In the genomic region with DNA sequence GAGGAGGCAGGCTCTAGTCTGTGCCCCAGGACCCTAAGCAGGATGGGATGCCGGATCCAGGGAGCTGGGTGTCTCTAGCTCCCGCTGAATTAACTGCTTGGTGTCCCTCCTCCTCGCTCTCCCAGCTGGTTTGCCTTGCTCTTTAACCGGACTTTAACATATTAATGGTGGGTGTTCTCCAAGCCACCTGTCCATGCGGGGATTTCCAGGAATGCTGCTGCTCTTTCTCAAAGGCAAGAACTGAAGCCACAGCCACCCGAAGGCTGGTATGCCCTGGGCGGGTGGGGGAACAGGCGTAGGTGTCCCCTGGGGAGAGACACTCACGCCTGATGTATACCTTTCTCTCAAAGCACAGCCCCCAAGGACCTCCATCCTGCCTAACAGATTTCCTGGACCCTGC, we compare ENCODE assay signal across 23 mouse cellular contexts. TPM values are rescaled to one million over a fixed set of nuclear protein-coding genes. Genes with fewer than 3 reads are reported as not detected.
A peak's percentile ranks its signal among the peaks of the same experiment; 100 is the strongest.
DNase-seq lines count a peak whose midpoint lies in the region; ATAC-seq and TF ChIP-seq lines count a peak whose summit lies in the region.
"Had no signal": no experiment of that assay in that cellular context is flagged by ENCODE, and none has a peak within 500 bp of the region (broad histone marks: within the 10 kb centered on the region; RNA-seq: fewer than 3 reads in every experiment).

No protein-coding gene starts in this region.

- TF ChIP-seq CTCF in gastrocnemius, adult 2 months (IDR thresholded peaks at IDR 0.05) = no peak
- TF ChIP-seq CTCF in heart, postnatal 0 days (IDR thresholded peaks at IDR 0.05; ENCODE audit: low read depth) = no peak
- TF ChIP-seq CTCF in thymus, adult 2 months (IDR thresholded peaks at IDR 0.05; ENCODE audit: borderline replicate concordance, control insufficient read depth, extremely low read depth, insufficient read depth, low read length, poor library complexity) = no peak

- peaks cover 16% of the 10 kb centered on the region for H3K4me1 ChIP-seq in heart, postnatal 0 days (ENCODE audit: control insufficient read depth, insufficient read depth)
- H3K4me1 ChIP-seq in thymus, adult 2 months (replicated peaks; ENCODE audit: control insufficient read depth, insufficient read depth, low read length) = peaks cover 4% of the 10 kb centered on the region; the same call in 1 of the 2 replicates
- H3K4me1 ChIP-seq: forebrain, embryonic 15.5 days had no signal

- H3K9ac ChIP-seq in heart, postnatal 0 days (replicated peaks; ENCODE audit: low read depth, low read length) = no peak overlapping the region
- H3K9ac ChIP-seq: embryonic facial prominence, embryonic 12.5 days; forebrain, embryonic 15.5 days; hindbrain, embryonic 13.5 days had no signal

- TF ChIP-seq EP300 in heart, postnatal 0 days (IDR thresholded peaks at IDR 0.05; ENCODE audit: low read depth) = no peak

- peak overlapping the region; percentile 55 for H3K4me3 ChIP-seq in gastrocnemius, adult 2 months
- H3K4me3 ChIP-seq in heart, postnatal 0 days (ENCODE audit: low read depth, low read length) = no peak overlapping the region
- H3K4me3 ChIP-seq in thymus, adult 2 months (ENCODE audit: control insufficient read depth, insufficient read depth, low read length) = no peak overlapping the region
- H3K4me3 ChIP-seq: embryonic facial prominence, embryonic 12.5 days; forebrain, embryonic 15.5 days; hindbrain, embryonic 13.5 days had no signal

- DNase-seq in gastrocnemius, adult 2 months = no peak
- no peak for DNase-seq in gastrocnemius, postnatal 25 days
- DNase-seq in heart, postnatal 0 days (ENCODE audit: low spot score) = peak; percentile 2
- DNase-seq in heart, postnatal 36 days = no peak
- peak; percentile 94 for DNase-seq in R1 (ENCODE audit: low read depth, low spot score)
- DNase-seq in thymus, adult 2 months = no peak
- no peak for DNase-seq in right cerebral cortex, postnatal 36 days (ENCODE audit: low spot score in 2 of 2)
- DNase-seq: adrenal gland, postnatal 14 days; B cell, adult 2 months; cerebellum, adult 11-12 months; cerebellum, adult 9-10 months; cerebellum, postnatal 25 days; gastrocnemius, postnatal 10 days; kidney, adult 2 months had no signal

- peaks cover 19% of the 10 kb centered on the region; the same call in 1 of the 2 replicates for H3K36me3 ChIP-seq in heart, postnatal 0 days (replicated peaks; ENCODE audit: control insufficient read depth, insufficient read depth, low read length)
- H3K36me3 ChIP-seq in thymus, adult 2 months (ENCODE audit: control insufficient read depth, insufficient read depth, low read length) = no peaks in the 10 kb centered on the region
- H3K36me3 ChIP-seq: embryonic facial prominence, embryonic 12.5 days; forebrain, embryonic 15.5 days; hindbrain, embryonic 13.5 days had no signal

- no peaks in the 10 kb centered on the region for H3K9me3 ChIP-seq in heart, postnatal 0 days (replicated peaks; ENCODE audit: control insufficient read depth, low read length)
- H3K9me3 ChIP-seq: forebrain, embryonic 15.5 days; G1E; hindbrain, embryonic 13.5 days had no signal

- no peak overlapping the region for H3K4me2 ChIP-seq in heart, postnatal 0 days (ENCODE audit: low read depth, low read length)
- H3K4me2 ChIP-seq: embryonic facial prominence, embryonic 12.5 days; forebrain, embryonic 15.5 days; hindbrain, embryonic 13.5 days had no signal

- intact Hi-C loops in gastrocnemius, adult 2 months (cut with DNase I) = no loop called here
- intact Hi-C loops in heart, postnatal 36 days (cut with DNase I) = no loop called here

- 60% methylated on average over 9 of the region's 9 CpGs for WGBS in heart, postnatal 0 days
- 95% methylated on average over 9 of the region's 9 CpGs for WGBS in thymus, adult 2 months

- H3K27ac ChIP-seq in gastrocnemius, adult 2 months = peak overlapping the region; percentile 81
- H3K27ac ChIP-seq in heart, postnatal 0 days (ENCODE audit: low read depth) = no peak overlapping the region
- no peak overlapping the region for H3K27ac ChIP-seq in thymus, adult 2 months (ENCODE audit: control insufficient read depth, insufficient read depth, low read length)
- H3K27ac ChIP-seq: embryonic facial prominence, embryonic 12.5 days; forebrain, embryonic 15.5 days; hindbrain, embryonic 13.5 days; hindbrain, postnatal 0 days had no signal

- no peaks in the 10 kb centered on the region for H3K27me3 ChIP-seq in heart, postnatal 0 days (ENCODE audit: control insufficient read depth, insufficient read depth, low read length)
- no peaks in the 10 kb centered on the region for H3K27me3 ChIP-seq in thymus, adult 2 months (ENCODE audit: control insufficient read depth, insufficient read depth, low read length)
- H3K27me3 ChIP-seq: embryonic facial prominence, embryonic 12.5 days; forebrain, embryonic 15.5 days; hindbrain, embryonic 13.5 days had no signal

- no peak for ATAC-seq in heart, postnatal 0 days (ENCODE audit: insufficient read depth, low read depth)
- ATAC-seq: activated CD4-positive, CD25-positive, alpha-beta regulatory T cell, adult 4 months; CD4-positive, CD25-positive, alpha-beta regulatory T cell, adult 4 months; forebrain, embryonic 15.5 days; hindbrain, postnatal 0 days had no signal

- no peak for TF ChIP-seq POLR2A in thymus, adult 2 months (IDR thresholded peaks at IDR 0.05; ENCODE audit: control insufficient read depth, extremely low read depth, insufficient read depth, low read length, poor library complexity)

RNA-seq across cellular contexts. Expression of a gene that starts 5.9 kb away (rescaled TPM):
- total RNA-seq in gastrocnemius, adult 2 months (2021) = 100 to 1,000 TPM; 238 to 380 TPM
- 100 to 1,000 TPM; 213 to 256 TPM for total RNA-seq in gastrocnemius, postnatal 25 days (2021)
- total RNA-seq in heart, postnatal 0 days (2014; rRNA removed; ENCODE audit: low replicate concordance) = 42.9 and 70.8 TPM in 2 replicates
- polyA plus RNA-seq in heart, postnatal 0 days (2015; fragmentation: Nextera tagmentation; extraction: Ambion mirVana) = 18.3 and 19.1 TPM in 2 replicates
- 100 to 1,000 TPM; 107 to 112 TPM for total RNA-seq in heart, postnatal 36 days (2021)
- polyA plus RNA-seq in thymus, adult 2 months (2012; rRNA removed) = 0.51 and 1.4 TPM in 2 replicates
- polyA plus RNA-seq: forebrain, embryonic 11.5 days had no signal

RNA-seq across cellular contexts. Expression of a gene that starts 51.3 kb away (rescaled TPM):
- under 1 TPM; 0.26 to 0.47 TPM for total RNA-seq in gastrocnemius, adult 2 months (2021)
- total RNA-seq in gastrocnemius, postnatal 25 days (2021) = under 1 TPM; 0.19 to 0.20 TPM
- not detected in 2 replicates for total RNA-seq in heart, postnatal 0 days (2014; rRNA removed; ENCODE audit: low replicate concordance)
- polyA plus RNA-seq in heart, postnatal 0 days (2015; fragmentation: Nextera tagmentation; extraction: Ambion mirVana) = 0.04 and 0.05 TPM in 2 replicates
- total RNA-seq in heart, postnatal 36 days (2021) = under 1 TPM in 1 of 2 experiments, not detected in 1; 0.16 TPM
- 0.15 and 0.24 TPM in 2 replicates for polyA plus RNA-seq in thymus, adult 2 months (2012; rRNA removed)
- total RNA-seq: G1E; hematopoietic stem cell, adult 5-6 weeks had no signal
- polyA plus RNA-seq: activated CD4-positive, CD25-positive, alpha-beta regulatory T cell, adult 4 months; CD4-positive, CD25-positive, alpha-beta regulatory T cell, adult 4 months; embryonic facial prominence, embryonic 12.5 days; forebrain, embryonic 11.5 days; forebrain, embryonic 15.5 days; G1E; hindbrain, embryonic 13.5 days had no signal

Comparison
In these comparisons a context has a peak if more than half of its experiments do, and no peak if none do; other contexts are left out.
1. DNase-seq: peak in heart, postnatal 0 days (single experiment) and R1 (single experiment); none in gastrocnemius, adult 2 months (single experiment), gastrocnemius, postnatal 25 days (single experiment), heart, postnatal 36 days (0 of 2), thymus, adult 2 months (single experiment) and right cerebral cortex, postnatal 36 days (0 of 2).